Mouse (Mus musculus) liver, embryonic 16.5 days (tissue): ENCODE data around the gene Gm28845. TPM values are rescaled to one million over a fixed set of nuclear protein-coding genes. Genes with fewer than 3 reads are reported as not detected.
A peak's percentile ranks its signal among the peaks of the same experiment; 100 is the strongest.

Experiments used
- ATAC-seq: fragments of 200-750 bp; cut with Nextera tagmentation; 2 replicates; pipeline ENCODE4 v1.8.0; 2017; ENCODE audit warnings: low read depth, mild to moderate bottlenecking, moderate number of reproducible peaks, moderate library complexity
- H3K27ac ChIP-seq: fragments of 300-500 bp; sonication (generic); 2 replicates; pipeline ENCODE4 v1.5.1; 2014; ENCODE audit warnings: mild to moderate bottlenecking, low read length
- H3K27me3 ChIP-seq: fragments of 300-500 bp; sonication (generic); 2 replicates; pipeline ENCODE4 v1.6.1; 2014; ENCODE audit warnings: low read depth, low read length, mixed read lengths; ENCODE audit not compliant: control insufficient read depth, insufficient read depth
- H3K36me3 ChIP-seq: fragments of 300-500 bp; sonication (generic); 2 replicates; pipeline ENCODE4 v1.6.1; 2014; ENCODE audit warnings: mild to moderate bottlenecking; ENCODE audit not compliant: control insufficient read depth, insufficient read depth
- H3K4me1 ChIP-seq: fragments of 300-500 bp; sonication (generic); 2 replicates; pipeline ENCODE4 v1.6.1; 2014; ENCODE audit warnings: low read depth, low read length, mixed read lengths; ENCODE audit not compliant: control insufficient read depth
- H3K4me2 ChIP-seq: fragments of 300-500 bp; sonication (generic); 2 replicates; pipeline ENCODE4 v1.6.1; 2014; ENCODE audit warnings: low read depth, low read length, mixed read lengths
- H3K4me3 ChIP-seq: fragments of 300-500 bp; sonication (generic); 2 replicates; pipeline ENCODE4 v1.5.1; 2014; ENCODE audit warnings: low read depth, mild to moderate bottlenecking, low read length
- H3K9ac ChIP-seq: fragments of 300-500 bp; sonication (generic); 2 replicates; pipeline ENCODE4 v1.6.1; 2014; ENCODE audit warnings: low read depth, low read length
- H3K9me3 ChIP-seq: fragments of 300-500 bp; sonication (generic); replicated peaks from 2 replicates; pipeline ENCODE4 v1.6.1; 2016; ENCODE audit warnings: low read length; ENCODE audit not compliant: control insufficient read depth
- WGBS: fragments of 180-500 bp; shearing (Covaris S2); extraction: QIAGEN DNeasy Blood & Tissue Kit; methylation state at CpG from one replicate; pipeline ENCODE4 v1.1.7; 2014; ENCODE audit not compliant: insufficient replicate concordance; 5-methylcytosine and 5-hydroxymethylcytosine counted together
- polyA plus RNA-seq: library from polyadenylated mRNA; unstranded; fragments of >200 nt; fragmentation: Nextera tagmentation; extraction: Ambion mirVana; gene quantifications from 2 replicates; pipeline ENCODE4 v1.2.1, GENCODE M21; 2015

The Gm28845 gene
- not detected in 2 replicates for polyA plus RNA-seq

- no peaks in the 10 kb centered on the region for H3K36me3 ChIP-seq
- no peak within 1 kb of the TSS for H3K27ac ChIP-seq
- no peak within 1 kb of the TSS for H3K4me2 ChIP-seq
- WGBS: 56% methylated on average over 1 of the region's 1 CpGs
- ATAC-seq: no peak
- no peak within 1 kb of the TSS for H3K9ac ChIP-seq
- no peaks in the 10 kb centered on the region for H3K4me1 ChIP-seq
- no peaks in the 10 kb centered on the region for H3K27me3 ChIP-seq
- no peaks in the 10 kb centered on the region for H3K9me3 ChIP-seq
- H3K4me3 ChIP-seq: no peak within 1 kb of the TSS
These were observed at the start of gene Gm28845 for GRCm38 (mm10) chr1:65119438-65119837. Gm28845 (minus strand) TSS chr1:65119558.

DNA sequence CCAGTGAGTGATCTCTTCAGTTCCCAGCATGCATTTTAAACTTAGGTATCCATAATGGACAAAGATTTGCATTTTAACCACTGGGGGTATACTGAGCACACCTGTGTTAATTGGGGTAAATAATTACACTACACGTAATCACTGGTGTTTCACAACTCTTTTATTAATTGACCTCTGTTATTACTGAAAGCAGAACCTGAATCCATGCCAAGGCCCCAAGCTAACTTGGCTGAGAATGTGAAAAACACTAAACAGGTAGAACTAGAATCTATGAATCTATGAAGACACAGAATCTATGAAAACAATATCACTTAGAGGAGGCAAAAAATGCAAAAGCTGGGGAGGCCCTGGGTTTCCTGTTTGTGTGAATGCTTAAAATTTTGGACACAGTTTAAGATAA, 48.1 kb upstream of the Gm28845 start:
- H3K4me3 ChIP-seq: no peak overlapping the region
- no peak overlapping the region for H3K27ac ChIP-seq

DNA sequence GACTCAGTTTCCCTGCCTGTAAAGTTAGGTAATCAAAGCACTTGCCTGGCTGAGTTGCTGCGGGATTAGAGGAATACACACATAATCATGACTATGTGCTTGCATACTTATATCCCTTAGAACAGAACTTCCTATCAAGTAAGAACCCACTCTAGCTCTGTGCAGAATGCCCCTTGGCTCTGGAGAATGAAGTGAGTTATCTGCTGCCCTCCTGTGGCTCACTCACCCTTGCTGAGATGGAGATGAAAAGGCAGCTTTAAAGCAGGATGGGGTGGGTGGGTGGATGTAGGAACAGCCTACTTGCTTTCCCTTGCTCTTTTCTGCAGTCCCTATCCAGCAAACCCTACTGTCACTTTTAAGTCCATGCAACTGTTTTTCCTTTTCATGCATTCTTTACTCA, 42.9 kb upstream of the Gm28845 start:
- Histone ChIP-seq H3K27ac (no peak overlapping the region), H3K4me1 (no peaks in the 10 kb centered on the region), H3K4me2 (no peak overlapping the region), H3K9ac (no peak overlapping the region), H3K27me3 (no peaks in the 10 kb centered on the region), H3K4me3 (no peak overlapping the region), H3K36me3 (peaks cover 21% of the 10 kb centered on the region), H3K9me3 (no peaks in the 10 kb centered on the region)
- WGBS: 84% methylated on average over 1 of the region's 1 CpGs
- ATAC-seq: no peak

More for the DNA sequence above, 48.1 kb upstream of the Gm28845 start:
- Histone ChIP-seq H3K9me3 (no peaks in the 10 kb centered on the region), H3K9ac (no peak overlapping the region), H3K4me1 (no peaks in the 10 kb centered on the region), H3K27me3 (no peaks in the 10 kb centered on the region), H3K4me2 (no peak overlapping the region), H3K36me3 (peaks cover 9% of the 10 kb centered on the region; the same call in 1 of the 2 replicates)
- 74% methylated on average over 1 of the region's 1 CpGs for WGBS
- ATAC-seq: no peak

DNA sequence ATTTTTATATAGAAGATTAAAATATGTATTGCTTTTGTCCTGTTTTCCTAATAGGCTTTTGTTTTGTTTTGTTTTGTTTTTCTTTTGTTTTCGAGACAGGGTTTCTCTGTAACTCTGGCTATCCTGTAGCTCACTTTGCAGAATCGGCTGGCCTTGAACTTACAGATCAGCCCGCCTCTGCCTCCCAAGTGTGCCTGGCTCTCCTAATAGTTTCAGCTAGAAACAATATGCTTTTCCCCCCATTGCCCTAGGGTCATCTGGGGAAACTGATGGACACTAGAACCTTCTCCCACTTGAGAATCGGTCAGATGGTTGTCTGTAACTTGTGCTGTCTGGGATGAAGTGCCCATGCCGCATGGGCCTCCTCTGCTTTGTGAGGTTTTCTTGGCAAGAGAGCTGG, 36.8 kb upstream of the Gm28845 start:
- no peak for ATAC-seq
- Histone ChIP-seq H3K9ac (no peak overlapping the region), H3K4me1 (no peaks in the 10 kb centered on the region), H3K36me3 (peaks cover 9% of the 10 kb centered on the region), H3K9me3 (no peaks in the 10 kb centered on the region), H3K4me3 (no peak overlapping the region), H3K27ac (no peak overlapping the region), H3K27me3 (no peaks in the 10 kb centered on the region), H3K4me2 (no peak overlapping the region)
- 66% methylated on average over 5 of the region's 5 CpGs for WGBS

GRCm38 (mm10) chr1:65154814-65155213, 35.5 kb upstream of the Gm28845 start:
- no peak overlapping the region for H3K27ac ChIP-seq
- H3K9ac ChIP-seq: no peak overlapping the region
- no peaks in the 10 kb centered on the region for H3K4me1 ChIP-seq
- no peaks in the 10 kb centered on the region for H3K9me3 ChIP-seq
- peak; percentile 63 for ATAC-seq
- H3K27me3 ChIP-seq: no peaks in the 10 kb centered on the region
- no peak overlapping the region for H3K4me3 ChIP-seq
- no peaks in the 10 kb centered on the region; the same call in 1 of the 2 replicates for H3K36me3 ChIP-seq
- no peak overlapping the region for H3K4me2 ChIP-seq

DNA sequence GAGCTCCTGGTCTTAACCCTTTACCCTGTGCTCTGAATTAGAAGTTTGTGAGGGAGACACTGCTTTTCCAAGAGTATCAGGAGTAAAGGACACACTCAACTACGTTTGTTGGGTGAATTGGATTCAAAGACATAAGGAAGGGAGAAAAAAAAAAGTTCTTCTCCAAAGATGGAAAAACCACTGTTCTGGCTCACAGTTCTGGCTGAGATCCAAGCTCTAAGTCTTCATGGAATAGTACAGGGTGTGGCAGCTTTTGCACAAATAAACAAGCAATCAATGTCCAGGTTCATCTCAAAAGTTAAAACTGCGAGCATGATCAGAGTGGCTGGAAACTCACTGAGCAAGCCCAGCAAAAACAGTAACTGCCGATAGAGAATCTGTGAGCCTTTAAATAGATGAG, 28.6 kb upstream of the Gm28845 start:
- Histone ChIP-seq H3K27ac (no peak overlapping the region), H3K9me3 (no peaks in the 10 kb centered on the region), H3K4me2 (no peak overlapping the region), H3K4me1 (no peaks in the 10 kb centered on the region), H3K36me3 (no peaks in the 10 kb centered on the region), H3K4me3 (no peak overlapping the region), H3K9ac (no peak overlapping the region), H3K27me3 (no peaks in the 10 kb centered on the region)
- no peak for ATAC-seq
- 56% methylated on average over 3 of the region's 3 CpGs for WGBS

DNA sequence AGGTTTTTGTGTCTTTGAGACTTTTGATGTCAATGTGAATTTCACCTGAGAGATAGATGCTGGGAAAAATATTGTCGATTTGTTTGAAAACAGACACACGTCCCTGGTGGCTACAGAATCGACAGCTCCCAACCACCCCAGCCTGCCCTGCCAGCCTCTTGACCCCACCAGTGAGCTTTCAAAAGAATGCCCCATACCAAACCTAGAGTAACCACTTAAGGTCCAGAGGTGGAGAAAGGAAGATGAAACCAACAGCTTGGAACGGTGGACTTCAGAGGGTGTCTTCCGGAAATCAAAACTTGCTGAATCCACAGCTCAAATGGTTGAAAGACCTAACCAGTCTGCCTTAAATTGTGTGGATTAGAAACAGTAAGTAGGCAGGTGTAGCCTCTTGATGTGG, 28.0 kb upstream of the Gm28845 start:
- Histone ChIP-seq H3K36me3 (no peaks in the 10 kb centered on the region), H3K9me3 (no peaks in the 10 kb centered on the region), H3K27ac (no peak overlapping the region), H3K4me3 (no peak overlapping the region), H3K9ac (no peak overlapping the region), H3K27me3 (no peaks in the 10 kb centered on the region), H3K4me1 (no peaks in the 10 kb centered on the region), H3K4me2 (no peak overlapping the region)
- ATAC-seq: no peak
- 78% methylated on average over 5 of the region's 5 CpGs for WGBS

GRCm38 (mm10) chr1:65146601-65147000, 27.2 kb upstream of the Gm28845 start:
- no peak for ATAC-seq
- H3K9me3 ChIP-seq: no peaks in the 10 kb centered on the region
- no peak overlapping the region for H3K4me2 ChIP-seq
- no peak overlapping the region for H3K9ac ChIP-seq
- 22% methylated on average over 2 of the region's 2 CpGs for WGBS
- H3K27me3 ChIP-seq: no peaks in the 10 kb centered on the region
- H3K27ac ChIP-seq: no peak overlapping the region
- no peaks in the 10 kb centered on the region for H3K36me3 ChIP-seq
- H3K4me3 ChIP-seq: no peak overlapping the region
- H3K4me1 ChIP-seq: no peaks in the 10 kb centered on the region

DNA sequence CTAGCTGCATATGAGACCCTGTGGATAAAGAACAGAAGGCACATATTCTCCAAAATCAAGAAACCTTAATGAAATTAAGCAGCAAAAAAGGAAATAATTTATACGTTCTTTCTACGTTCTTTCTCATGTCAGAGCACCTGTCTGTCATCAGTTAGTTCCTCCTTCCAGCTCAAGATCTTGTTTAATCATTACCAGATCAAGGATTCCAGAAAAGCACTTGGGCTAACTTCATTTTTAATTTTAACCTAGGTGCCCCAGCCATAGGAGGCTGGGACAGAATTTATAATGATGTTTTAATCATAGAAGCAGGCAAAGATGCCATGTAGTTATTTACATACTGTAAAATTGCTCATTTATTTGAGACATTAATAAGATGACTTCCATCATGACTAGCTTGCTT, 25.4 kb upstream of the Gm28845 start:
- no peak overlapping the region for H3K4me3 ChIP-seq
- 68% methylated on average over 2 of the region's 2 CpGs for WGBS
- ATAC-seq: no peak

DNA sequence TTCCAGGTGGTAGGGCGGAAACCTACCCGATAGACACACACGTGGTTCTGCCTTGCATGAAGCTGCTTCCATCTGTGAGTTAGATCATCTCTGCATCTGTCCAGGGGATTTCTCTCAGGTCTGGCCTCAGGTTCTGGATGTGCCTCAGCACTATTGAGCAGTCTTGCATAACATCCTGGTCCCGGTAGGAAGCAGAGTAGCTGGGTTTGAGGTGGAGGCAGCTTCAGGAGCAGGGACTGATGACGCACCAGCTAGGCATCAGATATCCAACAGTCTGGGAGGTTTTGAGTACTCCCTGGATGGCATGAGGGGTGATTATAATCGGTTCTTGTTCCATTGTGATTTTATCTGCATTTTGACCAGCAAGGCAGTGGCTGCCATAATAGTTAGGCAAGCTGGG, 18.2 kb upstream of the Gm28845 start:
- Histone ChIP-seq H3K4me2 (no peak overlapping the region), H3K36me3 (no peaks in the 10 kb centered on the region), H3K9me3 (no peaks in the 10 kb centered on the region), H3K9ac (no peak overlapping the region), H3K27ac (no peak overlapping the region), H3K27me3 (no peaks in the 10 kb centered on the region), H3K4me1 (no peaks in the 10 kb centered on the region), H3K4me3 (no peak overlapping the region)
- 67% methylated on average over 6 of the region's 6 CpGs for WGBS
- ATAC-seq: no peak

More for the DNA sequence above, 25.4 kb upstream of the Gm28845 start:
- no peak overlapping the region for H3K4me2 ChIP-seq
- no peaks in the 10 kb centered on the region for H3K27me3 ChIP-seq
- no peaks in the 10 kb centered on the region for H3K36me3 ChIP-seq
- H3K9ac ChIP-seq: no peak overlapping the region
- H3K27ac ChIP-seq: no peak overlapping the region
- H3K9me3 ChIP-seq: no peaks in the 10 kb centered on the region
- no peaks in the 10 kb centered on the region for H3K4me1 ChIP-seq
